Mouse (Mus musculus) olfactory bulb, adult 2 months (tissue): ENCODE measurements around the gene Cckbr. TPM values are rescaled to one million over a fixed set of nuclear protein-coding genes. Genes with fewer than 3 reads are reported as not detected.

Source experiments
- H3K27ac ChIP-seq: fragments of 200-500 bp; 2 replicates; pipeline ENCODE4 v1.5.1; 2012; ENCODE audit warnings: low read depth, low read length; ENCODE audit not compliant: insufficient read depth
- H3K4me1 ChIP-seq: fragments of 200-500 bp; 2 replicates; pipeline ENCODE4 v1.6.1; 2012; ENCODE audit warnings: low read length; ENCODE audit not compliant: control insufficient read depth, insufficient read depth
- H3K4me3 ChIP-seq: fragments of 200-500 bp; 2 replicates; pipeline ENCODE4 v1.5.1; 2012; ENCODE audit warnings: mild to moderate bottlenecking, low read depth, low read length, moderate library complexity; ENCODE audit not compliant: insufficient read depth
- CTCF ChIP-seq: fragments of 200-500 bp; IDR thresholded peaks from 2 replicates; pipeline ENCODE4 v1.5.1; 2012; ENCODE audit warnings: low read depth, mild to moderate bottlenecking, low read length, moderate library complexity; ENCODE audit not compliant: insufficient read depth
- POLR2A ChIP-seq: fragments of 200-500 bp; IDR thresholded peaks from 2 replicates; pipeline ENCODE4 v1.6.1; 2012; ENCODE audit warnings: mild to moderate bottlenecking, low read depth, low read length, moderate library complexity; ENCODE audit not compliant: insufficient read depth
- WGBS: fragments of 180-500 bp; shearing (Covaris S2); methylation state at CpG from one replicate; pipeline ENCODE4 v1.1.7; 2018; 5-methylcytosine and 5-hydroxymethylcytosine counted together
- polyA plus RNA-seq: library from polyadenylated mRNA; stranded (reverse); fragments of >200 nt; gene quantifications from 2 replicates; pipeline ENCODE4 v1.2.4, GENCODE M21; 2012; ENCODE audit warnings: low replicate concordance; ENCODE audit not compliant: missing spikeins, insufficient read depth, insufficient read length

The Cckbr gene
- polyA plus RNA-seq, 1 experiment = not detected

GRCm38 (mm10) chr7:105501984-105502383, 76.5 kb downstream of the Cckbr start:
- Histone ChIP-seq H3K4me1 (no peaks in the 10 kb centered on the region), H3K27ac (no peak overlapping the region), H3K4me3 (no peak overlapping the region)
- TF ChIP-seq CTCF = no peak
- 66% methylated on average over 4 of the region's 4 CpGs for whole genome bisulfite sequencing

GRCm38 (mm10) chr7:105507257-105507656, 81.7 kb downstream of the Cckbr start:
- Histone ChIP-seq H3K4me3 (no peak overlapping the region), H3K4me1 (no peaks in the 10 kb centered on the region), H3K27ac (no peak overlapping the region)
- no peak for TF ChIP-seq CTCF
- TF ChIP-seq POLR2A = no peak
- WGBS = 81% methylated on average over 4 of the region's 4 CpGs

GRCm38 (mm10) chr7:105510143-105510542, 84.6 kb downstream of the Cckbr start:
- TF ChIP-seq POLR2A (no peak), CTCF (no peak)
- 86% methylated on average over 5 of the region's 5 CpGs for WGBS
- H3K4me1 ChIP-seq = peaks cover 2% of the 10 kb centered on the region; the same call in 1 of the 2 replicates
- no peak overlapping the region for H3K27ac ChIP-seq
- no peak overlapping the region for H3K4me3 ChIP-seq

DNA sequence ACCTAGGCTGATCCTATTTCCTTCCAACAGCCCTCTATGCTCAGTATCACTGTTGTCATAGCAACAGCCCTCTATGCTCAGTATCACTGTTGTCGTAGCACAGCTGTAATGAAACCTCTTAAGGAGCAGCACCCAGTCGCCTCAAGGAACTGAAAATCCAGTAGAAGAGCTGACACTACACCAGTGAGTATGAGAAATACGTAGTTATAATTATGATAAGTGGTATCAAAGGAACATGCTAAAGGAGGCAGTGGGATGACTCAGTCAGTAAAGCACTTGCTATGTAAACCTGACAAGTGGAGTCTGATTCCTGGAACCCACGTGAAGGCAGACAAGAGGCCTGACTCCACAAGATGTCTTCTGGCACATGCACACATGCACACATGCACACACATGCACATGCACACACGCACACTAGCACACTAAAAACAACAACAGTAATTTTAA, 88.3 kb downstream of the Cckbr start:
- Histone ChIP-seq H3K4me1 (peaks cover 2% of the 10 kb centered on the region; the same call in 1 of the 2 replicates), H3K4me3 (no peak overlapping the region), H3K27ac (0 out of 2 replicates have a peak overlapping the region, but pooled peaks have one; percentile 20)
- 29% methylated on average over 5 of the region's 5 CpGs for WGBS
- no peak for TF ChIP-seq POLR2A
- TF ChIP-seq CTCF = no peak

DNA sequence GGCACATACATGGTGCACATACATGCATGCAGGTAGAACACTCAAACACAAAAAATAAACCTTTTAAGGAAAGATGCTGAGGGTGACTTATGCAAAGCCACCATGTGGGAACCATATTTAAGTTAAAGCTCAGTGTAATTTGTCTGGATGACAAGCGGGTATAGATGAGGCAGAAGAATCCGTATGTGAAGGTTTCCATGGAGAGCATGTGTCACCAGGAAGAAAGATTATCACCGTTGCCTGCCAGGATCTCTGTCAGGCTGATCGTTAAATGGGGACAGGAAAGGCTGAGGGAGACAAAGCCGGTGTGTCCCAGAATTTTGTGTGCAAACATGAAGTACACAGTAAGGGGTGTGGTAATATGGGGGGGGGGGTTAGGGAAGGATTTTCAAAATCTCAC, 89.0 kb downstream of the Cckbr start:
- peaks cover 6% of the 10 kb centered on the region for H3K4me1 ChIP-seq
- 57% methylated on average over 5 of the region's 5 CpGs for WGBS
- TF ChIP-seq POLR2A (no peak), CTCF (no peak)
- H3K4me3 ChIP-seq = no peak overlapping the region
- no peak overlapping the region for H3K27ac ChIP-seq

GRCm38 (mm10) chr7:105515178-105515577, 89.6 kb downstream of the Cckbr start:
- no peak overlapping the region for H3K4me3 ChIP-seq
- WGBS = 15% methylated on average over 5 of the region's 5 CpGs
- H3K4me1 ChIP-seq = peaks cover 9% of the 10 kb centered on the region
- TF ChIP-seq CTCF = peak; percentile 98
- TF ChIP-seq POLR2A = no peak
- H3K27ac ChIP-seq = no peak overlapping the region

- Histone ChIP-seq H3K4me3 (no peak overlapping the region), H3K4me1 (peaks cover 9% of the 10 kb centered on the region), H3K27ac (no peak overlapping the region)
- TF ChIP-seq CTCF = no peak
- no peak for TF ChIP-seq POLR2A
- WGBS = 61% methylated on average over 9 of the region's 9 CpGs
These were observed 91.3 kb downstream of the Cckbr start for GRCm38 (mm10) chr7:105516669-105517360.

GRCm38 (mm10) chr7:105519336-105519735, 93.8 kb downstream of the Cckbr start:
- Histone ChIP-seq H3K4me1 (peaks cover 7% of the 10 kb centered on the region), H3K27ac (peak overlapping the region; percentile 29; the same call in 1 of the 2 replicates), H3K4me3 (no peak overlapping the region)
- TF ChIP-seq CTCF (no peak), POLR2A (no peak)
- 41% methylated on average over 11 of the region's 11 CpGs for WGBS

DNA sequence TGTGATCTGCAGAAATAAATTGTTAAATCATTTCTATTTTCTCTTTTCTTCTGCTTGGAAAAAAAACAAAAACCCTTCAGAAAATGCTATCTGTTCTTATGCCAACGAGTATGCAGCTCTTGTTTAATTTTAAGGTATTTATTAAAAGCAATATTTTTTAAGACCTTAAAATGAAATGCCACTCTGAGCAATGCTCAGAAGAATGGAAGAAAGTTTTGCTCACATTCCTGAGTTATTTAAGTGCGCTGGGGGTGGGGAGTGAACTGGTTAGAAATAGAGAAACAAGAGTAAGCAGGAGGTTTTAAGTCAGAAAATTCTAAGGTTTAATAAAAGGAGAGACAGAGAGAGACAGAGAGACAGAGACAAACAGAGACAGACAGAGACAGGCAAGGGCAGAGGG, 94.2 kb downstream of the Cckbr start:
- Histone ChIP-seq H3K27ac (peak overlapping the region; percentile 62), H3K4me3 (no peak overlapping the region), H3K4me1 (peaks cover 7% of the 10 kb centered on the region)
- TF ChIP-seq POLR2A (no peak), CTCF (no peak)
- WGBS = 55% methylated on average over 2 of the region's 2 CpGs
